In genomic region chr6:118561225-118561624, GRCm38 (mm10) we compare ENCODE assay signal across 8 mouse cellular contexts. TPM values are rescaled to one million over a fixed set of nuclear protein-coding genes. Genes with fewer than 3 reads are reported as not detected.
DNase-seq lines count a peak whose midpoint lies in the region; ATAC-seq and TF ChIP-seq lines count a peak whose summit lies in the region.

No protein-coding gene starts in this region.

- H3K9me3 ChIP-seq in neural tube, embryonic 11.5 days (ENCODE audit: control insufficient read depth, low read length) = no peaks in the 10 kb centered on the region
- H3K9me3 ChIP-seq in limb, embryonic 14.5 days (ENCODE audit: control insufficient read depth, low read length) = no peaks in the 10 kb centered on the region
- H3K9me3 ChIP-seq in stomach, embryonic 16.5 days (replicated peaks; ENCODE audit: control insufficient read depth, low read length) = no peaks in the 10 kb centered on the region

- peak overlapping the region; percentile 92 for H3K4me3 ChIP-seq in cerebellum, adult 2 months (replicated peaks; ENCODE audit: insufficient read depth, low read depth, low read length)
- H3K4me3 ChIP-seq in neural tube, embryonic 11.5 days (ENCODE audit: low read depth, low read length) = peak overlapping the region; percentile 78
- H3K4me3 ChIP-seq in limb, embryonic 14.5 days (replicated peaks; ENCODE audit: low read length) = peak overlapping the region; percentile 69
- H3K4me3 ChIP-seq in stomach, embryonic 16.5 days (replicated peaks; ENCODE audit: low read length) = peak overlapping the region; percentile 87

- H3K4me2 ChIP-seq in neural tube, embryonic 11.5 days (ENCODE audit: low read depth) = peak overlapping the region; percentile 95
- H3K4me2 ChIP-seq in limb, embryonic 14.5 days (replicated peaks; ENCODE audit: low read depth, low read length, severe bottlenecking) = peak overlapping the region; percentile 74
- H3K4me2 ChIP-seq in stomach, embryonic 16.5 days (ENCODE audit: low read depth, low read length) = peak overlapping the region; percentile 97

- H3K27ac ChIP-seq in cerebellum, adult 2 months (ENCODE audit: insufficient read depth, low read length) = no peak overlapping the region
- H3K27ac ChIP-seq in neural tube, embryonic 11.5 days (ENCODE audit: low read depth, low read length) = no peak overlapping the region
- H3K27ac ChIP-seq in limb, embryonic 14.5 days (replicated peaks; ENCODE audit: low read depth, low read length) = 0 out of 2 replicates have a peak overlapping the region, but pooled peaks have one; percentile 75
- no peak overlapping the region for H3K27ac ChIP-seq in stomach, embryonic 16.5 days (ENCODE audit: low read length)

- H3K36me3 ChIP-seq in neural tube, embryonic 11.5 days (ENCODE audit: control insufficient read depth, insufficient read depth, low read length) = no peaks in the 10 kb centered on the region; the same call in 1 of the 2 replicates
- peaks cover 27% of the 10 kb centered on the region for H3K36me3 ChIP-seq in limb, embryonic 14.5 days (ENCODE audit: control insufficient read depth, insufficient read depth, low read length)
- H3K36me3 ChIP-seq in stomach, embryonic 16.5 days (ENCODE audit: control insufficient read depth, insufficient read depth, low read length) = no peaks in the 10 kb centered on the region

- TF ChIP-seq CTCF in cerebellum, adult 2 months (IDR thresholded peaks at IDR 0.05; ENCODE audit: borderline replicate concordance, insufficient read depth, low read depth, low read length) = no peak

- no peak for DNase-seq in cerebellum, adult 2 months
- DNase-seq in cerebellum, postnatal 36 days = no peak
- DNase-seq in neural tube, embryonic 11.5 days (ENCODE audit: low spot score) = no peak
- no peak for DNase-seq in neural tube, embryonic 10.5 days (ENCODE audit: extremely low spot score, low spot score)
- DNase-seq in limb, embryonic 14.5 days (ENCODE audit: low spot score) = no peak
- DNase-seq in gastrocnemius, postnatal 14 days = no peak

- no peak for ATAC-seq in neural tube, embryonic 11.5 days (ENCODE audit: insufficient read depth, low FRiP score, low TSS enrichment)
- no peak for ATAC-seq in limb, embryonic 14.5 days (ENCODE audit: low FRiP score, low read depth)
- ATAC-seq in stomach, embryonic 16.5 days (ENCODE audit: insufficient read depth, low FRiP score) = no peak
- ATAC-seq in granulocyte monocyte progenitor cell, adult 5-6 weeks (replicated peaks; ENCODE audit: poor library complexity, severe bottlenecking) = no peak

- TF ChIP-seq POLR2A in cerebellum, adult 2 months (IDR thresholded peaks at IDR 0.05; ENCODE audit: borderline replicate concordance, insufficient read depth, low read length) = no peak
- no peak for TF ChIP-seq POLR2A in limb, embryonic 14.5 days (IDR thresholded peaks at IDR 0.05; ENCODE audit: borderline replicate concordance, extremely low read depth, insufficient read depth, insufficient read length)

- 77% methylated on average over 8 of the region's 8 CpGs for WGBS in cerebellum, adult 2 months
- WGBS in neural tube, embryonic 11.5 days = 84% methylated on average over 8 of the region's 8 CpGs
- whole genome bisulfite sequencing in limb, embryonic 14.5 days = 77% methylated on average over 8 of the region's 8 CpGs
- WGBS in stomach, embryonic 16.5 days = 74% methylated on average over 8 of the region's 8 CpGs

- no peaks in the 10 kb centered on the region; the same call in 1 of the 2 replicates for H3K4me1 ChIP-seq in cerebellum, adult 2 months (ENCODE audit: control insufficient read depth, insufficient read depth, low read length)
- peaks cover 2% of the 10 kb centered on the region; the same call in 1 of the 2 replicates for H3K4me1 ChIP-seq in neural tube, embryonic 11.5 days (ENCODE audit: control insufficient read depth, insufficient read depth, low read length)
- peaks cover 16% of the 10 kb centered on the region for H3K4me1 ChIP-seq in limb, embryonic 14.5 days (ENCODE audit: control insufficient read depth, insufficient read depth, low read length)
- peaks cover 15% of the 10 kb centered on the region for H3K4me1 ChIP-seq in stomach, embryonic 16.5 days (ENCODE audit: control insufficient read depth, insufficient read depth, low read length)

- peak overlapping the region; percentile 84 for H3K9ac ChIP-seq in neural tube, embryonic 11.5 days (ENCODE audit: low read length)
- H3K9ac ChIP-seq in limb, embryonic 14.5 days (ENCODE audit: low read depth, low read length, severe bottlenecking) = peak overlapping the region; percentile 84
- H3K9ac ChIP-seq in stomach, embryonic 16.5 days (ENCODE audit: low read length) = peak overlapping the region; percentile 91

- intact Hi-C loops in gastrocnemius, postnatal 14 days (cut with DNase I; ENCODE audit: low total_unique reads) = no loop called here

- no peaks in the 10 kb centered on the region for H3K27me3 ChIP-seq in cerebellum, adult 2 months (ENCODE audit: control insufficient read depth, insufficient read depth, low read length)
- H3K27me3 ChIP-seq in neural tube, embryonic 11.5 days (ENCODE audit: control insufficient read depth, insufficient read depth, low read length) = no peaks in the 10 kb centered on the region
- H3K27me3 ChIP-seq in limb, embryonic 14.5 days (ENCODE audit: control insufficient read depth, insufficient read depth, low read length) = no peaks in the 10 kb centered on the region
- no peaks in the 10 kb centered on the region for H3K27me3 ChIP-seq in stomach, embryonic 16.5 days (ENCODE audit: control insufficient read depth, insufficient read depth, low read length)

RNA-seq across cellular contexts. Expression of gene Ankrd26, which starts 0.8 kb away (rescaled TPM):
- polyA plus RNA-seq in cerebellum, adult 2 months (2012; rRNA removed) = 8.8 and 10.0 TPM in 2 replicates
- polyA plus RNA-seq in neural tube, embryonic 11.5 days (2014; fragmentation: Nextera tagmentation; extraction: Ambion mirVana) = 16.0 and 23.1 TPM in 2 replicates
- 7.6 and 11.1 TPM in 2 replicates for polyA plus RNA-seq in limb, embryonic 14.5 days (2012; rRNA removed)
- 12.6 and 13.3 TPM in 2 replicates for polyA plus RNA-seq in limb, embryonic 14.5 days (2014; fragmentation: Nextera tagmentation; extraction: Ambion mirVana)
- polyA plus RNA-seq in stomach, embryonic 16.5 days (2015; fragmentation: Nextera tagmentation; extraction: Ambion mirVana) = 10.4 and 10.8 TPM in 2 replicates
- total RNA-seq in gastrocnemius, postnatal 14 days (2021) = 1 to 10 TPM; 1.9 TPM
- 9.8 and 13.5 TPM in 2 replicates for total RNA-seq in granulocyte monocyte progenitor cell, adult 5-6 weeks (2014; fragmentation: Nextera tagmentation)
- total RNA-seq in granulocyte monocyte progenitor cell, adult 5-6 weeks (2017) = 14.4 and 17.8 TPM in 2 replicates
